Mouse (Mus musculus): ENCODE data around the gene Tnfsf14.

DNA sequence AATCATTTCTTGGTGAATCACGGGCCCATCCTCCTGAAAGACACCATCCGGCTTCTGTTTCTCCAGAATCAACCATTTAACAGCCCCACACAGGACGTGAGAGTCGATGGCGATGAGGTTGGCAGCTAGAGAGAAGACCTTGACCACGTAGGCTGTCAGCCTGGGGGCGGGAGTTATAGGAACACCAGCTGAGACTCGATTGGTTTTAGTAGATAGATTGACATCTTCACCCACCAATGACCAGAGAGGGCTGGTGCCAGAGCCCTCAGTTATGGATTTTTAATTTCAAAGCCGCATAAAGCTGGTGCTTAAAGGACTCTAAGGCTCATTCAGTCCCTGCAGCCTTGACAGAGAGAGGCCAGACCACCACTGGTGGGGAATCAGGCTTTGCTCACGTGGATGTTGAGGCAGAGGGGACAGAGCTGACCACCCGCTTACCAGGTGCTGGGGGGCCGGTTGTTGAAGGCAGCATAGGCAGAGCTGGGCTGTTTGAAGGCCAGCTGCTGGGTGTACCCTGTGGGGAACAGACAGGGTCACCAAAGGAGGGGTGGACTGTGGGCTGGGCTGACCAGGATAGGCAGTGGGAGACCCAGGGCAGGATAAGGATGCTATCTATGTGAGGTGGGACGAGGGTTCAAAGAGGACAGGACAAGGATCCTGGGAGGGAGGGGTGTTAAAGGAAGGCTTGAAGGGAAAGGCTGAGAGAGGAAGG is 20.9 kb upstream of the Tnfsf14 start:
- TF ChIP-seq TCF12 (IDR thresholded peaks at IDR 0.05; ENCODE audit: insufficient read depth, poor library complexity, severe bottlenecking) (no peak), POLR2A (IDR thresholded peaks at IDR 0.05; ENCODE audit: insufficient read length, low read depth) (no peak), POLR2AphosphoS2 (IDR thresholded peaks at IDR 0.05; ENCODE audit: insufficient read length, low read depth) (no peak), MAX (IDR thresholded peaks at IDR 0.05; ENCODE audit: low read depth) (no peak), CEBPB (IDR thresholded peaks at IDR 0.05; ENCODE audit: insufficient read depth, poor library complexity, severe bottlenecking) (no peak), MYOD1 (IDR thresholded peaks at IDR 0.05; ENCODE audit: control insufficient read depth in 1 of 3, insufficient read length in 2 of 3, low read depth in 2 of 3) (no peak), TCF3 (IDR thresholded peaks at IDR 0.05; ENCODE audit: insufficient read length, low read depth) (no peak), USF1 (IDR thresholded peaks at IDR 0.05; ENCODE audit: low read depth) (no peak), SRF (IDR thresholded peaks at IDR 0.05; ENCODE audit: control insufficient read depth, insufficient read length, low read depth) (no peak), E2F4 (IDR thresholded peaks at IDR 0.05; ENCODE audit: insufficient read depth) (no peak), MYOG (IDR thresholded peaks at IDR 0.05; ENCODE audit: control insufficient read depth in 1 of 3, insufficient read depth in 1 of 3, insufficient read length in 2 of 3, low read depth in 2 of 3) (no peak), REST (IDR thresholded peaks at IDR 0.05; ENCODE audit: insufficient read depth, insufficient read length) (no peak)
